Mouse (Mus musculus) neutrophil, adult 5-6 weeks (primary cell): ENCODE data around the gene Acsm3. TPM values are rescaled to one million over a fixed set of nuclear protein-coding genes. Genes with fewer than 3 reads are reported as not detected.
"Not testable (repeated sequence)": the region's sequence is repeated elsewhere in the genome, so short reads cannot be mapped to it uniquely, and the experiment has no call there.

Experiments
- ATAC-seq: fragments of 151-379, 151-347 bp; 2 replicates; pipeline ENCODE4 v1.8.0; 2017; ENCODE audit warnings: mild to moderate bottlenecking, moderate TSS enrichment; ENCODE audit not compliant: insufficient number of reproducible peaks, poor library complexity, low FRiP score, severe bottlenecking; ENCODE audit errors: extremely low read depth
- total RNA-seq: library from RNA; stranded (forward); fragments of 200-1000 nt; gene quantifications from 2 replicates; pipeline ENCODE4 v1.2.3, GENCODE M21; 2017

Gene Acsm3
- total RNA-seq = not detected in 2 replicates

- no peak for ATAC-seq
Observed at GRCm38 (mm10) chr7:119760527-119760951, at the start of gene Acsm3. Acsm3 (plus strand) TSS chr7:119760923.

GRCm38 (mm10) chr7:119714111-119714510 is 46.6 kb upstream of the Acsm3 start:
- no peak for ATAC-seq

GRCm38 (mm10) chr7:119720253-119720946 is 40.3 kb upstream of the Acsm3 start, which contains the start of gene Thumpd1:
Thumpd1 (minus strand) TSS chr7:119720798.
- ATAC-seq = peak; percentile 88

GRCm38 (mm10) chr7:119720947-119721310 is 39.8 kb upstream of the Acsm3 start:
- no peak for ATAC-seq

- ATAC-seq = no peak
Observed at GRCm38 (mm10) chr7:119727621-119728020, 33.1 kb upstream of the Acsm3 start.

GRCm38 (mm10) chr7:119731262-119731661 is 29.5 kb upstream of the Acsm3 start:
- not testable (repeated sequence) for ATAC-seq

GRCm38 (mm10) chr7:119738877-119739276 is 21.8 kb upstream of the Acsm3 start:
- ATAC-seq = no peak

- ATAC-seq = peak; percentile 51; the same call in 1 of the 2 replicates
Observed at GRCm38 (mm10) chr7:119739798-119740468, 20.8 kb upstream of the Acsm3 start.

GRCm38 (mm10) chr7:119744321-119744720 is 16.4 kb upstream of the Acsm3 start:
- ATAC-seq = no peak

GRCm38 (mm10) chr7:119745869-119746268 is 14.9 kb upstream of the Acsm3 start:
- no peak for ATAC-seq

- ATAC-seq = no peak
Observed at GRCm38 (mm10) chr7:119748761-119749160, 12.0 kb upstream of the Acsm3 start.

- no peak for ATAC-seq
Observed at GRCm38 (mm10) chr7:119749942-119750341, 10.8 kb upstream of the Acsm3 start.

GRCm38 (mm10) chr7:119753696-119754095 is 7.0 kb upstream of the Acsm3 start:
- no peak for ATAC-seq

- ATAC-seq = no peak
Observed at GRCm38 (mm10) chr7:119762166-119762697, 1.5 kb downstream of the Acsm3 start.

- no peak for ATAC-seq
Observed at GRCm38 (mm10) chr7:119764377-119764776, 3.7 kb downstream of the Acsm3 start.

- no peak for ATAC-seq
Observed at GRCm38 (mm10) chr7:119766996-119767395, 6.3 kb downstream of the Acsm3 start.

GRCm38 (mm10) chr7:119769895-119770294 is 9.2 kb downstream of the Acsm3 start:
- no peak for ATAC-seq

- no peak for ATAC-seq
Observed at GRCm38 (mm10) chr7:119783453-119783852, 22.7 kb downstream of the Acsm3 start.

GRCm38 (mm10) chr7:119784908-119785307 is 24.2 kb downstream of the Acsm3 start:
- no peak for ATAC-seq

GRCm38 (mm10) chr7:119789024-119789423 is 28.3 kb downstream of the Acsm3 start:
- ATAC-seq = no peak
